Mouse (Mus musculus) embryonic stem cell, embryonic (primary cell): ENCODE data around the gene Kpnb1.

Experiments used
- CTCF ChIA-PET, 4 experiments: fragments of 300-600 bp in 2 of 4; fragments of 350-600 bp in 2 of 4; sonication (Branson Sonifier 250); formaldehyde crosslinking; loops; one replicate each; lab custom pipeline; 2022; ENCODE audit warnings: inconsistent platforms in 2 of 4; lab: Charles Lee
- POLR2A ChIA-PET, 4 experiments: fragments of 300-600 bp in 2 of 4; fragments of 350-600 bp in 2 of 4; sonication (Branson Sonifier 250); formaldehyde crosslinking; loops; one replicate each; lab custom pipeline; 2022; ENCODE audit warnings: antibody characterized with exemption in 4 of 4, inconsistent platforms in 1 of 4; lab: Charles Lee

Kpnb1 gene

DNA sequence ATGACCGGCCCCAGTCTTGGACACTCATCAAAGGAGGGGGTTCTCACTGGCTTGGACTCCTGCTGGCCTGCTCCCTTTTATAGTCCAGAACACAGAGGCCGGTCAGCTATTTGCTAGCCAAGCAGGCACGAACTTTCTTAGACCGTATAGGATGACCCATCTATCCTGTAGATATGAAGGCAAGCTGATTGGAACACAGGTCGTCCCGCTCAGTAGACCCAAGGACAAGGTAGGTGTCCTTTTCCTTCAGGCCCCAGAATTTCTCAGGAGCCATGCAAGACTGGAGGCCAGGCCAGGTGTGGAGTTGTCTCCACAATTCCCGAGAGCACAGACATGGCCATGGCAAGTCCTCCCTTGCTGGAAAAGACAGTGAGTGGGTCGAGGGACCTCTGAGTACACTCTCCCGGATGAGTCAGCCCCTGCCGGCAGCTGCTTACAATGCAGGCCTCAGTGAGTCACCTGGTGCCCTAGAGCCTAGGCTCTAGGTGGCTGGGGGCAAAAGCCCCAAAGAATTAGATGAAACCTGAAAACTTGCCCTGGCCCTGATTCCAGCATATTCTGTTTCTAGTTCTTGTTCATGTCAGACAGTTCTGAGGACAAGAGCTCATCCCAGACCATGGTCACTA, 34.9 kb downstream of the Kpnb1 start:
- ChIA-PET CTCF (interaction anchor here in 3 of 4 experiments (0.5 to 1.8 kb wide), 13 partner anchors 11 to 236 kb away, joined by 3 to 7 read pairs (median 4); partner anchors contain the start of genes Tbx21 (in 2 of the 3) and Pnpo (in 1 of the 3)), POLR2A (interaction anchor here (0.5 to 6.9 kb wide), 51 partner anchors 8 to 288 kb away, joined by 3 to 35 read pairs (median 4); partner anchors contain the start of genes Kpnb1 (in 1 of the 4), Mrpl10 (in 1 of the 4) and Tbx21 (in 1 of the 4))

DNA sequence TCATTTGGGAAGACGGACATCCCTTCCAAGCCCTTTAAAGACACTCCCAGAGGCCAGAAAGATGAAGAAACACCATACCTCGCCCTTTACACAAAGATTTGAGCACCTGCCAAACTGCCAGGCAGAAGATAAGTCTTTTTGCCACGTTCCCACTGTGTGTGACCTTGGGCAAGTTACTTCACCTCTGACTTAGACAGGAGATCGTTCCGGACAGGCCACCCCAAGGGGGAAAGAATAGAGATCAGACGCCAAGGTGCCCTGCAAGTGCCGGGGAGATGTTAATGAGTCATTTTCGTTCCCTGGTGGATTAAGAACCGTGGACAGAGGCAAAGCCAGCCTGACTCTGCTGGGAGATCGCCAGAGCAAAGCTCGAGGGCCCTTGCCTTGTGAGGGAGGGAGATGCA, 35.7 kb downstream of the Kpnb1 start:
- CTCF ChIA-PET: interaction anchor here (0.5 to 1.8 kb wide), 16 partner anchors 9 to 328 kb away, joined by 3 to 10 read pairs (median 4); partner anchors contain the start of genes Arhgap23 (in 1 of the 4), Kpnb1 (in 1 of the 4), Pnpo (in 1 of the 4) and Tbx21 (in 1 of the 4)
- POLR2A ChIA-PET: interaction anchor here (0.5 to 6.9 kb wide), 42 partner anchors 9 to 189 kb away, joined by 3 to 35 read pairs (median 4); partner anchors contain the start of genes Mrpl10 (in 2 of the 4), Kpnb1 (in 1 of the 4) and Lrrc46 (in 1 of the 4)

DNA sequence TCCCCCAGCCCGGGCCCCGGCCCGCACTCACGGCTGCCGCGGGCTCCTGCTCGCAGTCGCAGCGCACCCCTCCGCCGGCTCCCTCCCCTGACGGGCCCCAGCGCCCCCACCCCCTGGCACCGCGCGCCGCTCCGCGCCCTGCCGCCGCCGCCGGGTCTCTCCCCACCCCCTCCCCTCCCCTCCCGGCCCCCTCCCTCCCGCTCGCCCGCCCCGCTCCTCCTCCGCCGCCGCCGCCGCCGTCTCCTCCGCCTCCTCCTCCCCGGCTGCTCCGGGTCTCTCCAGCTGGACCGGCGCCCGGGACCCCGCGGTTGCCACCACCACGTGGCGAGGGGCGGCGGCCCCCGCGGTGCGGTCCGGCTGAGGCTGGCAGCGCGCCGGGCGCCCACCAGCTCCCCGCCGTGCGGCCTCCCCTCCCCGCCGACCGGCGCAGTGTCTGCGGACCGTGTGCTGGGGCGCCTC, 36.3 kb downstream of the Kpnb1 start, which contains the start of gene Tbkbp1:
Gene Tbkbp1, minus strand, starts transcription at position 153 of the 459 bp plus-strand sequence.
- ChIA-PET POLR2A (interaction anchor here (0.6 to 6.9 kb wide), 26 partner anchors 9 to 258 kb away, joined by 3 to 35 read pairs (median 4); partner anchors contain the start of genes Kpnb1 (in 2 of the 4), Lrrc46 (in 1 of the 4) and Mrpl10 (in 1 of the 4)), CTCF (interaction anchor here in 3 of 4 experiments (0.6 to 1.5 kb wide), 7 partner anchors 36 to 886 kb away, joined by 3 to 10 read pairs (median 3); partner anchors contain the start of genes Arhgap23 (in 1 of the 3) and Kpnb1 (in 1 of the 3))

DNA sequence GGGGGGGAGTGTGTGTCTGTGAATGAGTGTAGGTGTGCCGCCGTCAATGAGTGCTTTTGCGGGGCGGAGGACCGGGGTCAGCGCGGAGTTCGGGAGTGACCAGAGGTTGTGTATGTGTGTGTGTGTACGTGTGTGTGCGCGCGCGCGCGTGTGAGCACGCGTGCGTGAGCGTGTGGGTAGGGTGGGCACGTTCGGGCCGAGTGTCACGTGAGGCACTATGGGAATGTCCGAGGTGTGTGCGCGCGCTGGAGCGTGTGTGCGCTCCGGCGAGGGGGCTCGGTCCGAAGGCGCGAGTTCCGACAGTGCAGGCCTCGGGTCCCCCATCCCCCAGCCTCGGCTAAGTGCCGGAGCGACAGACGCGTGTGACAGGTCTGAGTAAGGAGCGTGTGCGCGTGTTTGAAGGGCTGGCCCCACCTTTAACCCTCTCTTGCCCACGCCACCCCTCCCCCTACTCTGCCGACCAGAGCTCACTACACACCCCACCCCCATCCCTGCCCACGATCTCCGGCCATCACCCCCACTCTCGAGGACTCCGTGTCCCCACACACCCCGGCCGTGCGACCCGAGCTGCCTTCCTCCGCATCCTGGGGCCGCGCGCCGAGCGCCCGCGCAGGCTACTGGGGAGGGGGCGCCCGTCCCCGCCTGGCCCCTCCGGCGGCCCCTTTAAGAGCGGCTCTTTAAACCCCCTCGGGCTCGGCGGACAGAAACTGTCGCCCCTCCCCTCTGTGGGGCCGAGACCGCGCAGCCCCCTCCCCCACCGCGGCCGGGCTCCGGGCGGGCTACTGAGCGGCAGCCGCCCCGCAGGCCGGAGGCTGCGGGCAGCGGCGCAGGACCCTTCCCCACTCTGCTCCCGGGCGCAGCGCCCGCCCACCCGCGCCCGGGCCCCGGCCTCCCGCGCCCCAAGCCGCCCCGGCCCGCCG, 37.0 kb downstream of the Kpnb1 start:
- POLR2A ChIA-PET: interaction anchor here in 3 of 4 experiments (0.6 to 6.9 kb wide), 20 partner anchors 9 to 257 kb away, joined by 3 to 35 read pairs (median 4); partner anchors contain the start of gene Kpnb1 (in 2 of the 3)

DNA sequence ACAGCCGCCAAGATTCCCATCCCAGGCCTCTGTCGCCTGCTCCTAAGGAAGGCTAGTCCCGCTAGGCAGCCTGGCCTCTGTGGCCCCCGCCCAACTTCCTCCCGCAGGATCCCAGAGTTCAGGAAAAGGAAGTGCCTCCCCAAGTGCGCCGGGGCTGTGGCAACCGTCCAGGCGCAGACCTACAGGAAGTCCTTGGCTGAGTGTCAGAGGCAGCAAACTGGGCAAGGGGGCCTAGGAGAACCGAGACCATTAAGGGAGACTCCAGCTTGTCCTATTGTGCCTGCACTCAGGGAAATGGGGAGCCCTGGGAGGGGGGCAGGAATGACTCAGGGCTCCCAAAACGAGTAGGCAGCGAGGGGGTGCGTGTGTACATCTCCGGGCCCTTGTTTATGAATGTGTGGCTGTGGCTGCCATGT, 37.7 kb downstream of the Kpnb1 start:
- ChIA-PET POLR2A (interaction anchor here in 3 of 4 experiments (0.6 to 6.9 kb wide), 10 partner anchors 8 to 127 kb away, joined by 3 to 35 read pairs (median 4); partner anchors contain the start of gene Kpnb1 (in 1 of the 3)), CTCF (interaction anchor here in 1 of 4 experiments (0.7 kb wide), 1 partner anchor 1505 kb away, joined by 4 read pairs; no protein-coding TSS in a partner anchor)

More for the DNA sequence above, 37.0 kb downstream of the Kpnb1 start:
- CTCF ChIA-PET: interaction anchor here (0.6 to 1.5 kb wide), 4 partner anchors 37 to 1505 kb away, joined by 3 to 5 read pairs (median 4); partner anchors contain the start of gene Kpnb1 (in 1 of the 4)

DNA sequence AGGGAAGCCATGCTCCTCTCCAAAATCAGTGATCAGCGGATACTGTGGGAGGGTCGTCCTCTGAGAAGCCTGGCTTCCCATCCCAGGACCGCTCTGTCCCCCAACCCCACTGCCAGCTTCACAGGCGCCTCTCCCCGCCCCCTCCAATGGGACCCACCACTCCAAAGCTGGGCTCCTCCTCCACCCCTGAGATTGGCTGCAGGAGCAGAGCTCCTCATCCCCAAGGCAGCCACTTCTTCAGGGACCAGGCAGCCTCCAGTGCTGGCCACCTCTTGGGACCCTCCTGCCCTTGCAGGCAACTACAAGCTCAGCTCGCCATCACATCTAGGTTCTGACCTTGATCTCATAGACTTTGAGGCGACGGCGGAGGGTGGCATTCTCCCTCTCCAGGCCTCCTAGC, 38.7 kb downstream of the Kpnb1 start:
- ChIA-PET CTCF (interaction anchor here in 2 of 4 experiments (0.6 to 1.5 kb wide), 6 partner anchors 8 to 46 kb away, joined by 3 to 5 read pairs (median 4); partner anchors contain the start of gene Tbx21 (in 1 of the 2)), POLR2A (interaction anchor here in 3 of 4 experiments (1.0 to 8.6 kb wide), 13 partner anchors 9 to 447 kb away, joined by 3 to 65 read pairs (median 4); no protein-coding TSS in a partner anchor)

DNA sequence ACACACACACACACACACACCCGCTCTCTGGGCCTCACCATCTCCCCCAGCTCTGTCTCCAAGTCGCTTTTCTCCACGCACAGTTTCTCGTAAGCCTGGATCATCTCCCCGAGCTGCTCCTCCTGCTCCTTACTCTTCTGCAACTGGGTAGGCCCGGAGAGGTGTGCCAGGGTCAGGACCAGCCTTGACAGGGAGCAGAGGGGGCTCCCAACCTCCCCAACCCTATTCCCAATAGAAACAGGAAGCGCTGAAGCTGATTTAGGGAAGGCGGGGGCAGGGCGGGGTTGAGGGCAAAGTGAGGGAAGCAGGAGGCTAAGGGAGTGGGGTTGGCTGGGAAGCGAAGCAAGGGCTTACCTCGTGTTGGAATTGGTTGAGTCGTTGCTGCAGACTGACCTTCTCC, 39.1 kb downstream of the Kpnb1 start:
- POLR2A ChIA-PET: interaction anchor here in 3 of 4 experiments (1.0 to 8.6 kb wide), 16 partner anchors 8 to 447 kb away, joined by 3 to 65 read pairs (median 4); partner anchors contain the start of gene Cdk5rap3 (in 1 of the 3)
- CTCF ChIA-PET: interaction anchor here in 3 of 4 experiments (0.6 to 1.7 kb wide), 9 partner anchors 15 to 817 kb away, joined by 3 to 5 read pairs (median 4); partner anchors contain the start of gene Tbx21 (in 1 of the 3)

DNA sequence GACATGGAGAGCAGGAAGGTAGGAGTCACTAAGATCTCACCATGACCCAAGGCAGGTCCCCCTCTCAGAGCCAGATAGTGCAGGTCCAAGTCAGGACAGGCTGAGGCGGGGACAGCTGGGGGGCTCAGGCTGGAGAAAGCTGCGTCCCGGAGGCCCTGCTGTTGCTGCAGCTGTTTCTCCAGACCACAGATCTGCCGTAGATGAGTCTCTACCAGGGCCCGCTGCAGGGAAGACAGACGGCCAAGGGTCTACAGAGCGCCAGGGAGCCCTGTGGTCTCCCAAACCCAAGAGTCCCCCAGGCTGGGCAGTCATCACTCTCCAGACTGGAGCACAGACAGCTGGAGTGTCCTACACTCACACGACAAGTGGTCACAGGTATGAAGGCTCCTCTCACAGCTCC, 40.3 kb downstream of the Kpnb1 start:
- CTCF ChIA-PET: interaction anchor here (0.5 to 3.0 kb wide), 72 partner anchors 9 to 886 kb away, joined by 3 to 14 read pairs (median 4); partner anchors contain the start of genes Cdk5rap3 (in 2 of the 4), Tbx21 (in 2 of the 4), Kpnb1 (in 1 of the 4) and Mrpl45 (in 1 of the 4)

DNA sequence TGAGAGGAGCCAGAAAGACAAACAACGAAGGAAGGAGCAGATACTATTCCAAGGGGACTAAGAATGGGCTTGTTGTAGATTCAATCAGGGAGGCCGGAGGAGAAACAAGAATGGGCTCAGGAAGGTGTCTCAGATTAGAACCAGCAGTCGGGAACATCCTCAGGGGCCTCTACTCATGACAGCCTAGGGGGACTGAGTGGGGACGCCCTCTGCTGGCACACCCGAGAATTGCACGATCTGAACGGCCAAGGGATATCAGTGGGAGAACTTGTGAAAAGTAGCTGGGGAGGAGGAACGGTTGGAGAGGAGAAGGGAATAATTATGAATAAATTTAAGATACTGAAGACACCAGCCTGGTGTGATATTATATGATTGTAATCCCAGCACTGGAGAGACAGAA, 41.0 kb downstream of the Kpnb1 start:
- POLR2A ChIA-PET: interaction anchor here in 3 of 4 experiments (0.5 to 8.6 kb wide), 22 partner anchors 8 to 364 kb away, joined by 3 to 65 read pairs (median 4); partner anchors contain the start of gene Tbx21 (in 3 of the 3)
- CTCF ChIA-PET: interaction anchor here (0.5 to 3.0 kb wide), 75 partner anchors 9 to 885 kb away, joined by 3 to 14 read pairs (median 4); partner anchors contain the start of genes Cdk5rap3 (in 2 of the 4), Tbx21 (in 2 of the 4), Kpnb1 (in 1 of the 4) and Mrpl45 (in 1 of the 4)

More for the DNA sequence above, 40.3 kb downstream of the Kpnb1 start:
- POLR2A ChIA-PET: interaction anchor here in 3 of 4 experiments (0.5 to 8.6 kb wide), 24 partner anchors 9 to 364 kb away, joined by 3 to 65 read pairs (median 4); partner anchors contain the start of genes Tbx21 (in 3 of the 3) and Cdk5rap3 (in 1 of the 3)

DNA sequence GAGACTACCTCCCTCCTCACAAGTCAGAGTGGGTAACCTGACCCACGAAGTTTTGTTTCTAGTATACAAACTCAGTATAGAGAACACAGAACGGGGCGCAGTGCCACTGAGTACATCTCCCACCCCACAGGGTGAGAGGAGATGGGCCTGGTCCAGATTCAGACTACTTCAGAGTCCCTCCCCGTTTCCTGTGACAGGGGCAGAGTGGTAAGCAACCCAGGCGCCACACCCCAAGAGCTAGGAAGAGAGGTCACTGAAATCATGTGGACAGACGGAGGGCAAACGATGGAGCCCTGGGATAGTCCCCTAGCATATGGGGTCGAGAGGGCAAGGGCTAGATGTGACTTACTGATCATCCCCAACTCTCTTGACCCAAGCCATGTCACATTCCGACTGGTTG, 41.7 kb downstream of the Kpnb1 start:
- CTCF ChIA-PET: interaction anchor here (0.6 to 3.0 kb wide), 23 partner anchors 8 to 344 kb away, joined by 3 to 14 read pairs (median 4); partner anchors contain the start of gene Scrn2 (in 1 of the 4)

DNA sequence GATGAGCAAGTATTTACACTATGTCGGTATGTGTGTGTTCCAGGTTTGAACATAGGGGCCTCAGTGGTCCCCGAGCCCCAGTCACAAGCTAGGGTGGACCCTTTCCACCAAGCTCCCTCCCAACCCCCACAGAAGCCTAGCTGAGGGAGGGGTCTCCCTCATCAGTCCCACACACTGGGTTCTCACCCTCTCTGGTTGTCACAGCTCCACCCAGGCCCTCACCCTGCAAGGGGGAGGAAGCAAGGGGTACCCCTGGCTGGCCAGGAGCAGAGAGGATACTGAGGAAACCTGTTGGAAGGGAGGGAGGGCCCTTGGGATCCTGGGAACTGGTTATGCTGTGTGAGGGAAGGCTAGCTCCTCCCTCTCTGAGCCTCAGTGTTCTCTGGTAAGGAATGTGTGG, 42.4 kb downstream of the Kpnb1 start:
- ChIA-PET POLR2A (interaction anchor here in 2 of 4 experiments (0.5 to 8.6 kb wide), 16 partner anchors 13 to 165 kb away, joined by 3 to 65 read pairs (median 4); partner anchors contain the start of genes Lrrc46 (in 1 of the 2), Mrpl10 (in 1 of the 2) and Tbx21 (in 1 of the 2)), CTCF (interaction anchor here in 3 of 4 experiments (0.5 to 3.0 kb wide), 8 partner anchors 15 to 119 kb away, joined by 3 to 14 read pairs (median 3); no protein-coding TSS in a partner anchor)

More for the DNA sequence above, 41.7 kb downstream of the Kpnb1 start:
- POLR2A ChIA-PET: interaction anchor here in 2 of 4 experiments (0.8 to 8.6 kb wide), 15 partner anchors 18 to 79 kb away, joined by 3 to 65 read pairs (median 5); partner anchors contain the start of gene Tbx21 (in 1 of the 2)

DNA sequence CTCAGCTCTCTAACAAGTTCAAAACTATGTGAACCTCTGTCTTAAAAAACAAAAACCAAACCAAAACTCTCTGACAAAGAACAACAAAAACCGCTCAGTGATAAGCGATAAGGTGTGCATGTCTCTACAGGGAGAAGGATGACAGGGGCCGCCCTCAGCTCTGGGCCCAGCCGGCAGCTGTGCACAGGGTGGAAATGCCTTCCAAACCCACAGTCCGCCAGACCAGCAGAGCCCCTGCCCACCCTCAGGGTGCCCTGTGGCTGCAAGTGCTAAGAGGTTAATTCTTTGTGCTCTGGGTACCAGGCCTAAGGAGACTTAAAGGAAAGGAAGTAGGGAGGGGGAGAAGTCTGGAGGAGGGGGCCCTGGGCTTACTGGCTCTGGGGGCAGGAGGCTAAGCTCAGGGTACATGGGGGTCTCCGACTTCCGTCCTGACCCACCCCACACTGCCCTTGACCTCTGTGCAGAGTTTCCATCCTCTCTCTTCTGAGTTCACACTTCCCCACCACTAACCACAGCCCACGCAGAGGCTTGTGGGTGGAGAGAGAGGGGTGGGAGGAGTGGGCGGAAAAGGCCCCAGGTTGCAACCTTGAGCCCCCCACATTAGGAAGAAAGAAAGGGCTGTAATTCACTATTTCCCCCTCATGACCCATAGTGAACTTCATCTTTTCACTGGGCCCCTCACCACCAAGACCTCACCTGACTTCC, 44.3 kb downstream of the Kpnb1 start:
- CTCF ChIA-PET: interaction anchor here in 2 of 4 experiments (0.5 to 0.6 kb wide), 2 partner anchors 142 to 182 kb away, joined by 3 to 5 read pairs; no protein-coding TSS in a partner anchor
- POLR2A ChIA-PET: interaction anchor here in 3 of 4 experiments (0.7 to 8.6 kb wide), 19 partner anchors 9 to 160 kb away, joined by 3 to 65 read pairs (median 6); partner anchors contain the start of gene Tbx21 (in 1 of the 3)

DNA sequence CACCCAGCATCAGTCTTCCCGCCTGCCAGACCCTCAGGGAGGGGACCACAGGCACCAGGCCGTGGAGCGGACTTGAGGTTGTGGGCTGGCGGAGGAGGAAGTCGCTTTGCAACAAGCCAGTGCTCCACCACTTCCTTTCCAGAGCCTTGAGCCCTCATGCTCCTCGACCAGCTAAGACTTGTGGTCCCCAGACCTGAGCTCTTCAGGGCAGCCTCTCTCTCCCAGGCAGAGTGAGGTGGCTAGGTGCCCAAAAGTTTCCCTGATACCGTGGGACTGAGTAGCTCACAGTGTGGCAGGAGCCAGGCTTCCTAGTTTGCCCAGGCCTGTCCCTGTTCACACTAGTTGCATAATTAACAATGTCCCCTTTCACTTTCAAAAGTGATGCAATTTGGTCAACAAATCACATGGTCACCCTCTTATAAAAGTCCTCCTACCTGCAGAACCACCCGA, 45.5 kb downstream of the Kpnb1 start:
- CTCF ChIA-PET: interaction anchor here in 3 of 4 experiments (0.6 to 1.6 kb wide), 9 partner anchors 10 to 251 kb away, joined by 3 to 15 read pairs (median 3); partner anchors contain the start of gene Cdk5rap3 (in 1 of the 3)
- POLR2A ChIA-PET: interaction anchor here in 3 of 4 experiments (0.6 to 8.6 kb wide), 28 partner anchors 9 to 285 kb away, joined by 3 to 65 read pairs (median 4); partner anchors contain the start of genes Tbx21 (in 2 of the 3), Lrrc46 (in 1 of the 3), Mrpl10 (in 1 of the 3) and Tbkbp1 (in 1 of the 3)

DNA sequence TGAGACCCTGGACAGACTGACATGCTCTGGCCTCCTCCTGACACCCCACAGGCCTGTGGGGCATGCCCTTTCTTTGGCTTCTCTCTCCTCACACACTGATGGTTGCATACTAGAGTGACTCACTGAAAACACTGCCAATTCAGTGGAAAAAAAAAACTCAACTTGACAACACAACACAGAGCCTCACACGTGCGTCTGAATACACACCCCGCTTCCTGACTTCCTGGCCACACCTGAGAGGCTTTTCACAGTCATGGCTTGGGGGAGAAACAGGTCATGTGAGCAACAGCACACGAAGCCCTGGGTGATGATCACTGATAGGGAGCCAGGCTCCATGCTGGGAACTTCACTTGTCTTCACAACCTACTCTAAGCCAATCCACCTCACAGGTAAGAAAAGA, 46.9 kb downstream of the Kpnb1 start:
- CTCF ChIA-PET: interaction anchor here in 1 of 4 experiments (1.2 kb wide), 1 partner anchor 8 kb away, joined by 3 read pairs; no protein-coding TSS in a partner anchor
- POLR2A ChIA-PET: interaction anchor here in 2 of 4 experiments (0.7 to 8.6 kb wide), 9 partner anchors 9 to 558 kb away, joined by 3 to 65 read pairs (median 7); no protein-coding TSS in a partner anchor
